Mouse (Mus musculus) kidney, adult 8-10 months (tissue): ENCODE data around the gene Ankrd27.

ENCODE experiments used
- DNase-seq, 2 experiments: peaks; one replicate each; pipeline ENCODE4 v3.0.0; 2022

The Ankrd27 gene

DNA sequence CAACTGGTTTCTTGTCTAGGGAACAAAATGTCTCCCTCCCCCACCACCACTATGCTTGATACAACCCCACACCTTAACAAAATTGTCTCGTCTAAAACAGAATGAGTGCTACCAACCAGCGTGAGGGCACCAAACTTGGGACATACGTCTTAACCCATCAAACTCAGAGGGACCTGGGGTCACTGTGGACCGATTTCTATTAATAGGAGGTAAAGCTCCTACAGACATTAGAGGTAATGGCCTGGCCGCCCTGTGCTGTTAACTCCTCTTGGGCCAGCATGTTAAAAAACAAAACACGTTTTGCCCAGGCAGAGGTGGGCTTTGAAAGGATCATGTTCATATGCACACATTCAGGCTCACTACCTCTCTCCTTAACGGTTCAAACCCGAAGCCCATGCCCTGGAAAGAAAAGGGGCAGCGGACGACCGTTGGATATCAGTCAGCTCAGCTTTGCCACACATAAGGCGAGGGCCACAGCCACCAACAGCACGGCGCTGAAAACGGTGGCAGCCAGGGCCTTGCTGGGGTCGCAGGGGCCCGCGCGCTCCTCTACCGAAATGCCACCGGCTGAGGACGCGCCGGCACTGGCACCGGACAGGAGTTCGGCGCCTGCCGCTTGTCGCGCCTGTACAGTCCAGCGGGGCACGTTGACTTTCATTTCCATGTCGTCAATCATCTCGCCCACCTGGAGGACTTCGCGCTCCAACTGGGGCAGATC, 1.8 kb upstream of the Ankrd27 start:
- no peak for DNase-seq

DNA sequence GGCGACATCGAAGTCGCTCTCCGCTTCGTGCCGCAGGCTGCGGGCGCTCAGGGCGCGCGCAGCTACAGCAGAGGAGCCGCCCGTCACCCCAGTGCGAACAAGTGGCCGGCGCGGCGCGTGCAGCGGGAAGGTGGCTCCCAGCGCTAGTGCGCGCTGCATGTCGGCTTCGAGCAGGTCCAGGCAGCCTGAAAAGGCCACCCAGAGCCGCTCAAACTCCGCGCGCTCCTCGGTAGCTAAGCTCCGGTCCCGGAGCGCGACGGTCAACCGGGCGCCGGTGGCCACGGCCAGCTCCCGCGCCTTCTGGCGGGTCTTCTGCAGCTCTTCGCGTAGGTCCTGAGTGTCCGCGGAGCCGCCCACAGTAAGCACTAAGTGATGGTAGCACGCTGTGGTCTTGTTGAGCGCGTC, 1.3 kb upstream of the Ankrd27 start:
- DNase-seq, result no peak

GRCm38 (mm10) chr7:35585191-35586054, 621 bp upstream of the Ankrd27 start, which contains the start of gene Rgs9bp:
TSS of gene Rgs9bp (minus strand) at chr7:35585582.
- DNase-seq, result peak; percentile 49 to 51

GRCm38 (mm10) chr7:35586906-35587445, 932 bp downstream of the Ankrd27 start:
- no peak for DNase-seq

DNA sequence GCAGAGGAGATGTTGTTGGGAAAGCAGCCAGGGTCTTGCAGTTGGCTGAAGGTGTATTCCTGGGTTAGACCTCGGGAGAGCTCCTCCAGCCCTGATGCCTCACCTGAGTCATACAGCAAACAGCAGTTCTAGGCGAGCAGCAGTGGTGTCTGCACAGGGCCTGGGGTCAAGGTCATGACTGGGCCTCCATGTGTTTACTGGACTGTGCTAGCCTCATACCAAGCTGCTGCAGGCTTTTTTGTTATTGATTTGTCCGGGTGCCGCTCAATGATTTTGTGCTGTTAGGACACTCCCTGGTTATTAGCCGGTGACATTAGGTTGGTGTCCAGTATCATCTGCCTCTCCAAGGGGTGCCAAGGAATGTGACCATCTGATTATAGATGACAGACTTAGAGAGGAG, 1.7 kb downstream of the Ankrd27 start:
- DNase-seq, result no peak

DNA sequence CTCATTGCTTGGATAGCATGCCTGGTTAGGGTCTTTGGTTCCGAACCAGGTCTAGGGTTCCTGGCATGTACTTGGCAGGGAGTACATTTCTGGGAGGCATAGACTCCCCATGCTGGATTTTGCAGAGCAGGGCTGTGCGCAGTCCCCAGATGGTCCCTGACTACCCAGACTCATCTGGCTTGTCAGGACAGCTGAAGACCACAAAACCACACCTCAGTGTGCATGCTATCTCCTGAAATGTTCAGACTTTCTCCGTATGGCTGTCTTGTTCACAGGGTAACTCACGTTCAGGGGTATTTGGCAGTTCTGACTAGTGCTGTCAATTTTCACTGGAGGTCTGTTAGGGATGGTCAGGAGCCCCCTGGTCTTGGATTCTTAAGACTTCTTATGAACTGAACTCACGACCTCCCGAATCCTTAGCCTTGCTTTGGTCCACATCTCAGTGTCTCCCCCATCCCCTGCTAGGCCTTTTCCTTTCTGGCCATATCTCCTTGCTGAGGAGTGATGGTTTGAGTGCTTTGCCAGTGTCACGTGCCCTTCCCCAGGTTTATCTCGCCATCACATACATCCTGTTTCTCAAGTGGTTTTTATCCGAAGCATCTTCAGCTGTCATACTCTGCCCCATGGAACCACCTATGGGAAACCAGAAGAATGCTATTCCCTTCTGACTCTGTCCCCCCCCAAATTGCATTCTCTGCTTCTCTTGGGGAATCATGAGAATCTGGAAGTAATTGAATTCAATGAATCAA, 2.8 kb downstream of the Ankrd27 start:
- no peak for DNase-seq

GRCm38 (mm10) chr7:35589485-35589884, 3.4 kb downstream of the Ankrd27 start:
- no peak for DNase-seq

- DNase-seq, result no peak
Measured at GRCm38 (mm10) chr7:35590731-35591191, 4.7 kb downstream of the Ankrd27 start.

- DNase-seq, result no peak
Measured at GRCm38 (mm10) chr7:35594311-35594710, 8.3 kb downstream of the Ankrd27 start.

DNA sequence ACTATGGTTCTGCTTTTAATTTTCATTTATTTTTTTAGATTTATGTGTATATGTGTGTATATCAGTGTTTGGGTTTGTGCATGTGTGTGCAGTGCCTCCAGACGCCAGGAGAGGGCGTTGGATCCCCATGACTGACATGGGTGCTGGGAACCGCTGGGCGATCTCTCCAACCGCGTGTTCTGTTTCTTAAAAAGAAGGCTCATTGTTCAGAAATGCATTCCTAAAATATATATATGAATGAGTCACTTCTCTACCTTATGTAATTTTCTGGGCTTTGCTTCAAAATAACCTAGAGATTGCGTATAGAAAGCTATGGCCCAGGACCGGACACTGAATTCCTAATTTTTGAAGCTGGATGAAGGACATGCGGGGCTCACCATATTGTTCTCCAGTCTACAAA, 13.4 kb downstream of the Ankrd27 start:
- no peak for DNase-seq

GRCm38 (mm10) chr7:35600031-35600430, 14.0 kb downstream of the Ankrd27 start:
- no peak for DNase-seq

- no peak for DNase-seq
Measured at GRCm38 (mm10) chr7:35601106-35601505, 15.1 kb downstream of the Ankrd27 start.

GRCm38 (mm10) chr7:35602766-35603165, 16.7 kb downstream of the Ankrd27 start:
- DNase-seq, result no peak

- no peak for DNase-seq
Measured at GRCm38 (mm10) chr7:35606816-35607215, 20.8 kb downstream of the Ankrd27 start.

- DNase-seq, result no peak
Measured at GRCm38 (mm10) chr7:35609245-35609644, 23.2 kb downstream of the Ankrd27 start.

DNA sequence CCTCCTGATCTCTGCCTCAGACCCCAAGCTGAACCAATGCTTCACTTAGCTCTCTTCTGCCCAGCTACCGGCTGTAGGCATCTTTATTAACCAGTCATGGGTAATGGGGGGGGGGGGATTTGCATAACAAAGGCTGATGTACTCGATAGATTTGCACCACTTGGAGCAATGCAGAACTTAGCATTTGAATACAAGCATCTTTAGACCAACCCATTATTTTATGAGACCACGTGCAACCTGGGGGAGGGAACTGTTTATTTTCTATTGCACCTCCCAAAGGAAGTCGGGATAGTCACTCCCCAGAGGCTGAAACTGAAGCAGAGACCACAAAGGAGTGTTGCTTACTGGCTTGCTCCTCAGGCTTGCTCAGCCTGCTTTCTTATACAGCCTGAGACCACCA, 31.5 kb downstream of the Ankrd27 start:
- DNase-seq, result no peak

DNA sequence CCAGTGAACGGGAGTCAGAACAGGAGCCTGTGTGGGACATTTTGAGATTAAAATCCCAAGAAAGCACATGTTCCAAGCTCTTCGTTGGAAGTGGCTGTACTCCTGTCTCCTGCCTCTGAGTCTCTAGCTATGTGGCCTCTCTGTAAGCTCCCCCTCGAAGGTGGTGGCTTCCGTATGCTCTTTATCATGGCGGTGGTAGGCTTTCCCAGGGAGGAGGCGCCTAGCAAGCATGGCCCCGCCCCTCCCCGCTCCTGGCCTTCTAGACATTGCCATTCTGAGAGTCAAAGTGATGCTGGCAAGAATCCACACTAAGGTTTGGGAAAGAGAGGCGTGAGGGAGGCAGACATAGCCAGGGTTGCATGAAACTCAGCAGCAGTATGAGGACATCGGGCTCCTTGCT, 36.6 kb downstream of the Ankrd27 start:
- no peak for DNase-seq

DNA sequence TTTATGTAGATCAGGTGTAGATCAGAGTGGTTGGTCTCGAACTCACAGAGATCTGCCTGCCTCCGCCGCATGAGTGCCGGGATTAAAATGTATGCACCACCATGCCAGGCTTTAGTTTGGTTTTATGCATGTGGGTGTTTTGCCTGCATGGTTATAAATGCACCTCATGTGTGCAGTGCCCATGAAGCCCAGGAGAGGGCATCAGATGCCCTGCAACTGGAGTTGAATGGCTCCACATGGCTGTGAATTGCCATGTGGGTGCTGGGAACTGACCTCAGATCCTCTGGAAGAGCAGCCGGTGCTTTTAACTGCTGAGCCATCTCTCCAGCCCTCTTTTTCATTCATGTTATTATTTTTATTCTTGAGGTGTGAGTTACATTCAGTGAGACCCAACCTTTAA, 40.0 kb downstream of the Ankrd27 start:
- no peak for DNase-seq

DNA sequence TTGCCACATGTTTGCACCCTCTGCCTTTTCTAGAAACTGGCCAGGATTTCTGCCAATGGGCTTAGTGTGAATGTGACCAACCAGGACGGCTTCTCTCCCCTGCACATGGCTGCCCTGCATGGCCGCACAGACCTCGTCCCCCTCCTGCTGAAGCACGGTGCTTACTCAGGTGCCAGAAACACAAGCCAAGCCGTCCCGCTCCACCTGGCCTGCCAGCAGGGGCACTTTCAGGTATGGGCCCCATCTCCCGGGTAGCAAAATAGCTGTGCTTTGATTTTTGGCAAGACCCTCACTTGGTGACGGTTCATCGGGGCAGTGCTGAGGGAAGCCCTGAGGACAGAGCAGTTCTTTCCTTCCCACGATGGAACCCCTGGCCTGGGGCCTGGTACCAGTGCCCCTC, 41.3 kb downstream of the Ankrd27 start:
- DNase-seq, result no peak

- peak in 1 of 2 experiments; percentile 40 for DNase-seq
Measured at GRCm38 (mm10) chr7:35628496-35628895, 42.5 kb downstream of the Ankrd27 start.

GRCm38 (mm10) chr7:35636229-35636628, 50.2 kb downstream of the Ankrd27 start:
- DNase-seq, result no peak

GRCm38 (mm10) chr7:35636874-35637273, 50.8 kb downstream of the Ankrd27 start:
- DNase-seq, result no peak

GRCm38 (mm10) chr7:35640072-35640471, 54.0 kb downstream of the Ankrd27 start:
- no peak for DNase-seq
